Mouse (Mus musculus): Measurements from ENCODE around the gene Dtd1. TPM values are rescaled to one million over a fixed set of nuclear protein-coding genes. Genes with fewer than 3 reads are reported as not detected.

The Dtd1 gene
- polyA plus RNA-seq, 1 experiment from 2014 or later, result 45.8 TPM

GRCm38 (mm10) chr2:144738161-144738560 is 138.5 kb downstream of the Dtd1 start:
- DNase-seq (ENCODE audit: low read depth, low spot score), result peak; percentile 62
- POLR2A ChIA-PET, result no interaction called here
- TF ChIP-seq CTCF (IDR thresholded peaks at IDR 0.05), result no peak
- CTCF ChIA-PET, result no interaction called here
- H3K27me3 ChIP-seq, result no peaks in the 10 kb centered on the region
- ATAC-seq, result peak; percentile 37
- in situ Hi-C loops (cut with MboI; ENCODE audit: low pct_unique_long_range_greater_than_20kb), result no loop called here

GRCm38 (mm10) chr2:144738576-144738975 is 138.9 kb downstream of the Dtd1 start:
- in situ Hi-C loops (cut with MboI; ENCODE audit: low pct_unique_long_range_greater_than_20kb), result no loop called here
- ATAC-seq (no peak), DNase-seq (ENCODE audit: low read depth, low spot score) (no peak)
- TF ChIP-seq CTCF (IDR thresholded peaks at IDR 0.05), result no peak
- H3K27me3 ChIP-seq, result no peaks in the 10 kb centered on the region
- CTCF ChIA-PET, result no interaction called here
- POLR2A ChIA-PET, result no interaction called here

GRCm38 (mm10) chr2:144740577-144740997 is 140.9 kb downstream of the Dtd1 start:
- in situ Hi-C loops (cut with MboI; ENCODE audit: low pct_unique_long_range_greater_than_20kb), result no loop called here

GRCm38 (mm10) chr2:144741973-144742372 is 142.3 kb downstream of the Dtd1 start:
- no peak for ATAC-seq
- in situ Hi-C loops (cut with MboI; ENCODE audit: low pct_unique_long_range_greater_than_20kb), result no loop called here
- no peak for DNase-seq (ENCODE audit: low read depth, low spot score)
- H3K27me3 ChIP-seq, result no peaks in the 10 kb centered on the region
- no peak for TF ChIP-seq CTCF (IDR thresholded peaks at IDR 0.05)
- ChIA-PET POLR2A (interaction anchor here (1.0 kb wide), 1 partner anchor 34 kb away, joined by 4 read pairs; no protein-coding TSS in a partner anchor), CTCF (no interaction called here)

More at GRCm38 (mm10) chr2:144740577-144740997, 140.9 kb downstream of the Dtd1 start:
- TF ChIP-seq CTCF (IDR thresholded peaks at IDR 0.05), result no peak
- CTCF ChIA-PET, result interaction anchor here (0.9 to 1.1 kb wide), 3 partner anchors 9 to 19 kb away, joined by 3 read pairs; no protein-coding TSS in a partner anchor
- H3K27me3 ChIP-seq, result no peaks in the 10 kb centered on the region
- POLR2A ChIA-PET, result interaction anchor here (1.2 kb wide), 1 partner anchor 18 kb away, joined by 3 read pairs; no protein-coding TSS in a partner anchor
- DNase-seq (ENCODE audit: low read depth, low spot score) (peak; percentile 93), ATAC-seq (peak; percentile 86)

GRCm38 (mm10) chr2:144743316-144743715 is 143.6 kb downstream of the Dtd1 start:
- in situ Hi-C loops (cut with MboI; ENCODE audit: low pct_unique_long_range_greater_than_20kb), result no loop called here
- POLR2A ChIA-PET, result no interaction called here
- H3K27me3 ChIP-seq, result no peaks in the 10 kb centered on the region
- no peak for DNase-seq (ENCODE audit: low read depth, low spot score)
- ATAC-seq, result no peak
- no peak for TF ChIP-seq CTCF (IDR thresholded peaks at IDR 0.05)
- CTCF ChIA-PET, result no interaction called here

- no peaks in the 10 kb centered on the region for H3K27me3 ChIP-seq
- ATAC-seq (no peak), DNase-seq (ENCODE audit: low read depth, low spot score) (no peak)
- CTCF ChIA-PET, result interaction anchor here (0.6 to 1.6 kb wide), 3 partner anchors 9 to 843 kb away, joined by 3 to 4 read pairs (median 3); no protein-coding TSS in a partner anchor
- TF ChIP-seq CTCF (IDR thresholded peaks at IDR 0.05), result no peak
- POLR2A ChIA-PET, result no interaction called here
- in situ Hi-C loops (cut with MboI; ENCODE audit: low pct_unique_long_range_greater_than_20kb), result no loop called here
Observed at GRCm38 (mm10) chr2:144745266-144745665, 145.6 kb downstream of the Dtd1 start.

- no peaks in the 10 kb centered on the region for H3K27me3 ChIP-seq
- ATAC-seq (peak; percentile 45), DNase-seq (ENCODE audit: low read depth, low spot score) (peak; percentile 58)
- no peak for TF ChIP-seq CTCF (IDR thresholded peaks at IDR 0.05)
- POLR2A ChIA-PET, result interaction anchor here (0.6 kb wide), 1 partner anchor 21 kb away, joined by 3 read pairs; no protein-coding TSS in a partner anchor
- in situ Hi-C loops (cut with MboI; ENCODE audit: low pct_unique_long_range_greater_than_20kb), result no loop called here
- CTCF ChIA-PET, result interaction anchor here (1.6 kb wide), 1 partner anchor 842 kb away, joined by 3 read pairs; no protein-coding TSS in a partner anchor
Observed at GRCm38 (mm10) chr2:144746046-144746783, 146.5 kb downstream of the Dtd1 start.

- DNase-seq (ENCODE audit: low read depth, low spot score) (no peak), ATAC-seq (no peak)
- in situ Hi-C loops (cut with MboI; ENCODE audit: low pct_unique_long_range_greater_than_20kb), result no loop called here
- no peak for TF ChIP-seq CTCF (IDR thresholded peaks at IDR 0.05)
- ChIA-PET POLR2A (interaction anchor here (1.0 kb wide), 1 partner anchor 113 kb away, joined by 3 read pairs; no protein-coding TSS in a partner anchor), CTCF (interaction anchor here (0.9 to 1.3 kb wide), 3 partner anchors 9 to 29 kb away, joined by 3 to 5 read pairs (median 4); no protein-coding TSS in a partner anchor)
- no peaks in the 10 kb centered on the region for H3K27me3 ChIP-seq
Observed at GRCm38 (mm10) chr2:144753604-144754003, 153.9 kb downstream of the Dtd1 start.

- in situ Hi-C loops (cut with MboI; ENCODE audit: low pct_unique_long_range_greater_than_20kb), result no loop called here
- no peaks in the 10 kb centered on the region for H3K27me3 ChIP-seq
- POLR2A ChIA-PET, result no interaction called here
- ATAC-seq, result no peak
- no peak for TF ChIP-seq CTCF (IDR thresholded peaks at IDR 0.05)
- no peak for DNase-seq (ENCODE audit: low read depth, low spot score)
- CTCF ChIA-PET, result interaction anchor here (1.0 kb wide), 1 partner anchor 20 kb away, joined by 3 read pairs; no protein-coding TSS in a partner anchor
Observed at GRCm38 (mm10) chr2:144755016-144755415, 155.3 kb downstream of the Dtd1 start.

- in situ Hi-C loops (cut with MboI; ENCODE audit: low pct_unique_long_range_greater_than_20kb), result no loop called here
- CTCF ChIA-PET, result interaction anchor here (0.9 to 2.0 kb wide), 3 partner anchors 9 to 20 kb away, joined by 3 to 6 read pairs (median 4); no protein-coding TSS in a partner anchor
- ATAC-seq, result no peak
- TF ChIP-seq CTCF (IDR thresholded peaks at IDR 0.05), result no peak
- no peak for DNase-seq (ENCODE audit: low read depth, low spot score)
- POLR2A ChIA-PET, result no interaction called here
- no peaks in the 10 kb centered on the region for H3K27me3 ChIP-seq
Observed at GRCm38 (mm10) chr2:144760666-144761065, 161.0 kb downstream of the Dtd1 start.

- ChIA-PET CTCF (no interaction called here), POLR2A (no interaction called here)
- no peak for TF ChIP-seq CTCF (IDR thresholded peaks at IDR 0.05)
- no peak for DNase-seq (ENCODE audit: low read depth, low spot score)
- H3K27me3 ChIP-seq, result no peaks in the 10 kb centered on the region
- ATAC-seq, result no peak
- in situ Hi-C loops (cut with MboI; ENCODE audit: low pct_unique_long_range_greater_than_20kb), result no loop called here
Observed at GRCm38 (mm10) chr2:144763706-144764105, 164.0 kb downstream of the Dtd1 start.

Measured in Patski (cell line).